Mouse (Mus musculus) gastrocnemius, postnatal 14 days (tissue): ENCODE results near the gene Ubap2. TPM values are rescaled to one million over a fixed set of nuclear protein-coding genes. Genes with fewer than 3 reads are reported as not detected.
A peak's percentile ranks its signal among the peaks of the same experiment; 100 is the strongest.

Experiments
- DNase-seq: peaks from one replicate; pipeline ENCODE4 v3.0.0; 2021; ENCODE audit warnings: mixed read lengths
- intact Hi-C: fragments of 180-260 bp; cut with DNase I; formaldehyde crosslinking; loops from one replicate; pipeline ENCODE4 v1.15.1; 2025; ENCODE audit warnings: low total_unique reads
- total RNA-seq, 2 experiments: library from RNA; stranded (reverse); gene quantifications; 2 replicates each; pipeline ENCODE4 v1.2.3; 2021

The Ubap2 gene
- total RNA-seq, 2 experiments from 2014 or later, result 98.2 to 99.2 TPM

GRCm38 (mm10) chr4:41274377-41274979 lies 466 bp downstream of the Ubap2 start:
- peak; percentile 11 for DNase-seq
- intact Hi-C loops, result loop anchor here (10.0 kb wide), 1 partner anchor 150 kb away; the partner anchor contains the start of gene Nol6

- intact Hi-C loops, result no loop called here
- no peak for DNase-seq
Observed at GRCm38 (mm10) chr4:41268133-41268532, 6.8 kb downstream of the Ubap2 start.

GRCm38 (mm10) chr4:41266350-41266749 lies 8.6 kb downstream of the Ubap2 start:
- no peak for DNase-seq

GRCm38 (mm10) chr4:41260691-41261090 lies 14.3 kb downstream of the Ubap2 start:
- no peak for DNase-seq
- intact Hi-C loops, result no loop called here

More at GRCm38 (mm10) chr4:41266350-41266749, 8.6 kb downstream of the Ubap2 start:
- intact Hi-C loops, result no loop called here

GRCm38 (mm10) chr4:41259019-41259418 lies 15.9 kb downstream of the Ubap2 start:
- intact Hi-C loops, result no loop called here
- DNase-seq, result no peak

- intact Hi-C loops, result no loop called here
- peak; percentile 41 for DNase-seq
Observed at GRCm38 (mm10) chr4:41257752-41258151, 17.2 kb downstream of the Ubap2 start.

- intact Hi-C loops, result no loop called here
- DNase-seq, result no peak
Observed at GRCm38 (mm10) chr4:41255564-41256210, 19.3 kb downstream of the Ubap2 start.

GRCm38 (mm10) chr4:41253756-41254155 lies 21.2 kb downstream of the Ubap2 start:
- intact Hi-C loops, result no loop called here
- DNase-seq, result no peak

- no peak for DNase-seq
- intact Hi-C loops, result no loop called here
Observed at GRCm38 (mm10) chr4:41245408-41245807, 29.5 kb downstream of the Ubap2 start.

- intact Hi-C loops, result no loop called here
Observed at GRCm38 (mm10) chr4:41240916-41241315, 34.0 kb downstream of the Ubap2 start.

GRCm38 (mm10) chr4:41235621-41236020 lies 39.3 kb downstream of the Ubap2 start:
- intact Hi-C loops, result no loop called here

More at GRCm38 (mm10) chr4:41240916-41241315, 34.0 kb downstream of the Ubap2 start:
- DNase-seq, result no peak

GRCm38 (mm10) chr4:41226351-41226750 lies 48.6 kb downstream of the Ubap2 start:
- DNase-seq, result peak; percentile 38
- intact Hi-C loops, result loop anchor here (5.0 to 10.0 kb wide), 2 partner anchors 56 to 158 kb away; no protein-coding TSS in a partner anchor

More at GRCm38 (mm10) chr4:41235621-41236020, 39.3 kb downstream of the Ubap2 start:
- DNase-seq, result no peak

- DNase-seq, result no peak
- intact Hi-C loops, result loop anchor here (5.0 to 10.0 kb wide), 2 partner anchors 57 to 159 kb away; no protein-coding TSS in a partner anchor
Observed at GRCm38 (mm10) chr4:41225412-41225811, 49.5 kb downstream of the Ubap2 start.

- no peak for DNase-seq
- intact Hi-C loops, result no loop called here
Observed at GRCm38 (mm10) chr4:41208050-41208449, 66.9 kb downstream of the Ubap2 start.

GRCm38 (mm10) chr4:41205751-41206150 lies 69.2 kb downstream of the Ubap2 start:
- intact Hi-C loops, result no loop called here
- DNase-seq, result no peak

- intact Hi-C loops, result no loop called here
- no peak for DNase-seq
Observed at GRCm38 (mm10) chr4:41202135-41202534, 72.8 kb downstream of the Ubap2 start.

GRCm38 (mm10) chr4:41196861-41197610 lies 77.9 kb downstream of the Ubap2 start:
- intact Hi-C loops, result no loop called here
- peak; percentile 28 for DNase-seq

- DNase-seq, result no peak
- intact Hi-C loops, result no loop called here
Observed at GRCm38 (mm10) chr4:41195328-41195727, 79.6 kb downstream of the Ubap2 start.

- intact Hi-C loops, result no loop called here
- DNase-seq, result no peak
Observed at GRCm38 (mm10) chr4:41192544-41193512, 82.1 kb downstream of the Ubap2 start.
